ENCODE assay signal across 7 mouse cellular contexts in genomic region chr3:19956885-19957284, GRCm38 (mm10). TPM values are rescaled to one million over a fixed set of nuclear protein-coding genes. Genes with fewer than 3 reads are reported as not detected.
DNase-seq lines count a peak whose midpoint lies in the region; ATAC-seq and TF ChIP-seq lines count a peak whose summit lies in the region.

Gene Cp, plus strand, starts transcription at chr3:19957054.

- no peaks in the 10 kb centered on the region for H3K27me3 ChIP-seq in testis, adult 2 months (ENCODE audit: control insufficient read depth, insufficient read depth, low read length)
- H3K27me3 ChIP-seq in hindbrain, embryonic 13.5 days, result no peaks in the 10 kb centered on the region

- H3K4me2 ChIP-seq in hindbrain, embryonic 13.5 days, result peak within 1 kb of the TSS; percentile 18

- no peaks in the 10 kb centered on the region for H3K36me3 ChIP-seq in testis, adult 2 months (ENCODE audit: control insufficient read depth, insufficient read depth, low read length)
- H3K36me3 ChIP-seq in hindbrain, embryonic 13.5 days, result no peaks in the 10 kb centered on the region

- H3K27ac ChIP-seq in testis, adult 2 months (ENCODE audit: control insufficient read depth, insufficient read depth, low read depth, low read length), result peak within 1 kb of the TSS; percentile 66
- no peak within 1 kb of the TSS for H3K27ac ChIP-seq in hindbrain, embryonic 13.5 days

- ATAC-seq in hindbrain, embryonic 13.5 days (ENCODE audit: low FRiP score), result peak; percentile 34; the same call in 1 of the 2 replicates

- WGBS in hindbrain, embryonic 13.5 days, result 20% methylated on average over 5 of the region's 5 CpGs

- H3K4me1 ChIP-seq in testis, adult 2 months (ENCODE audit: control insufficient read depth, insufficient read depth, low read length), result no peaks in the 10 kb centered on the region
- H3K4me1 ChIP-seq in hindbrain, embryonic 13.5 days (replicated peaks), result peaks cover 19% of the 10 kb centered on the region; the same call in 1 of the 2 replicates

- TF ChIP-seq CTCF in testis, adult 2 months (IDR thresholded peaks at IDR 0.05; ENCODE audit: control insufficient read depth, insufficient read depth, insufficient replicate concordance, low read depth, low read length), result no peak

- H3K4me3 ChIP-seq in testis, adult 2 months (ENCODE audit: control insufficient read depth, low read depth, low read length), result no peak within 1 kb of the TSS
- no peak within 1 kb of the TSS for H3K4me3 ChIP-seq in hindbrain, embryonic 13.5 days

- no peaks in the 10 kb centered on the region for H3K9me3 ChIP-seq in hindbrain, embryonic 13.5 days

- no peak within 1 kb of the TSS for H3K9ac ChIP-seq in hindbrain, embryonic 13.5 days

- TF ChIP-seq POLR2A in testis, adult 2 months (IDR thresholded peaks at IDR 0.05; ENCODE audit: control insufficient read depth, low read depth, low read length), result no peak

- intact Hi-C loops in gastrocnemius, postnatal 36 days (cut with DNase I), result no loop called here

- no peak for DNase-seq in testis, postnatal 10 days (ENCODE audit: low spot score)
- DNase-seq in embryo, embryonic 11 days, result peak; percentile 52
- peak; percentile 73 for DNase-seq in retina, embryonic 14.5 days (ENCODE audit: low spot score)
- DNase-seq in gastrocnemius, postnatal 36 days, result no peak
- DNase-seq in thymus, postnatal 14 days, result no peak

RNA-seq across cellular contexts. Expression of gene Cp, which starts in this region (rescaled TPM):
- polyA plus RNA-seq in testis, adult 2 months (2012; rRNA removed), result 2.5 and 3.9 TPM in 2 replicates
- polyA plus RNA-seq in hindbrain, embryonic 13.5 days (2015; fragmentation: Nextera tagmentation; extraction: Ambion mirVana), result 11.9 and 12.1 TPM in 2 replicates
- total RNA-seq in gastrocnemius, postnatal 36 days (2021), result 1 to 10 TPM; 4.7 to 5.2 TPM

Comparison
In these comparisons a context has a peak if more than half of its experiments do, and no peak if none do; other contexts are left out.
1. DNase-seq: peak in embryo, embryonic 11 days (single experiment) and retina, embryonic 14.5 days (single experiment); none in testis, postnatal 10 days (single experiment), gastrocnemius, postnatal 36 days (0 of 2) and thymus, postnatal 14 days (single experiment).